Mouse (Mus musculus): Measurements from ENCODE around the gene Kcnb1.

Gene Kcnb1

DNA sequence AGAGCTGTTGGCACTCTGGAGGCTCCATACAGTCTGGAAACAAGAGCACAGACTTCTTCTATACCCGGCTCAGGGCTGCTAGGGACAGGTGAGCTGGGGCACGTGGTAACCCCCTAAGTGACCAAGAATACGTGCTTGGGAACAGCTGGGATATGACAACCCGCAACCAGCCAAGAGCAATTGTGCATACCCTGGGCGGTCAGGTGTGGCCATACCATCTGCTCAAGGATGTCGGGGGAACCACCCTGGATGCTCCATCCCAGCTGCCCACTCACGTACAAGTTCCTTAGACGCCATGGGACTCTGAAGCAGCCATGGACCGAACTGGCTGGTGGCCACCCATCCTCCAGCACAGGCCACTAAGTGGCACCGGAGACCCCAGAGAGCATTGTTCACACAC is 26.8 kb downstream of the Kcnb1 start:
- no peak for DNase-seq (ENCODE audit: low spot score)

DNA sequence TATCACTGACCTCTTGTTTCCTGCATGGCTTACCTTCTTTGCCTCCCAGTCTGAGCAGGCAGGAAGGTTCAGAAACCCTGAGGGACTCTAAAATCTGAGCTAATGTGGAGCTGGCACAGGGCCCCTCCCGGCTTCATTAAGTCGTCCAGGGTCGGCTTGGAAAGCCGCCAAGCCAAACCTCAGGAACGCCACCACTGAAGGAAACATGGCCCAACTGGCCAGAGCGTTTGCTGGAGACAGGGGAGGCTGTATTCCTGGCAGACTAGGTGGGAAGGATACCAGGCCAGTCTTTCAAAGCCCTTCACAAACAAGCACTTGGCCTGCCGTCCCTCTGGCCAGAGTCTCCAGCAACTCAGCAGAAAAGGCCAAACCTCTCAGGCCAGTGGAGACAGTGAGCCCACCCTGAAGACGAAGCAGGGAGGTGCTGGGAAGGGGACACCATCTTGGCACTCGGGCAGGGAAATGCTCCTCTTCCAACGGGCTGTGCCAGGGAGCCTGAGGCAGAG is 27.4 kb downstream of the Kcnb1 start:
- peak; percentile 9 for DNase-seq (ENCODE audit: low spot score)

DNA sequence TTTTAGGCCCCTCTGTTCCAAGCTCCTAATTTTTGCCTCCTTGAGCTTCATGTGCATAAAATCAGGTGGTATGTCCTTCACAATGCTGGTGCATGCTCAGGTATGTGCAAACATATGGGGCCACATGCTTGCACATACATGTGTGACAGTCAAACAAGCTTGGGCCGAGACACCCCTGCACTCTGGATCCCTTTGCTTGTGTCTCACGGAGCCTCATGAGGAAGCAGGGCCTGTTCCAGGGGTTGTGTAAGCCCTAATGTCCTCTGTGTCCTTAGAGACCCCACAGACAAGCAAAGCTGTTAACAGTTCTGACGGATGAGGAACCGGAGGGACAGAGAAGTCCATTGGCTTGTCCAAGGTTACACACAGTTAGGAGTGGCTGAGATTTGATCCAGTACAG is 30.2 kb downstream of the Kcnb1 start:
- DNase-seq (ENCODE audit: low spot score), result no peak

DNA sequence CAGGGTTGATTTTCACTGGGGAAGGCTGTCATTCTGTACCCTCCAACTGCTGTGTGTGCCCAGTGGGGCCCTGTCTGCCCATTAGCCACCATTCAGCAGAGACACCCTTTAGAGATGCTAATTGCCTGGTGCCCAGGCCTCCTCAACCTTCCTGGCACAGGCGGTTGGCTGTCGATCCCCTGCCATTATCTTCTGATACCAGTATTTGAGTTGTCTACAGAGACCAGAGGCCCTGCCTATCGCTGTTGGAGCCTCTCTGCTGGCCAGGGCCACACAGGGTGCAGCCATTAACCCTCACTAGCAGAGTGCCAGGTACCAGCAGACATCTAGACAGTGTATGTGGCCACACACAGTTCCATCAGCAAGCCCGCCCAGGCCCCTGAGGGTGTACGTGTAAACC is 31.2 kb downstream of the Kcnb1 start:
- DNase-seq (ENCODE audit: low spot score), result no peak

DNA sequence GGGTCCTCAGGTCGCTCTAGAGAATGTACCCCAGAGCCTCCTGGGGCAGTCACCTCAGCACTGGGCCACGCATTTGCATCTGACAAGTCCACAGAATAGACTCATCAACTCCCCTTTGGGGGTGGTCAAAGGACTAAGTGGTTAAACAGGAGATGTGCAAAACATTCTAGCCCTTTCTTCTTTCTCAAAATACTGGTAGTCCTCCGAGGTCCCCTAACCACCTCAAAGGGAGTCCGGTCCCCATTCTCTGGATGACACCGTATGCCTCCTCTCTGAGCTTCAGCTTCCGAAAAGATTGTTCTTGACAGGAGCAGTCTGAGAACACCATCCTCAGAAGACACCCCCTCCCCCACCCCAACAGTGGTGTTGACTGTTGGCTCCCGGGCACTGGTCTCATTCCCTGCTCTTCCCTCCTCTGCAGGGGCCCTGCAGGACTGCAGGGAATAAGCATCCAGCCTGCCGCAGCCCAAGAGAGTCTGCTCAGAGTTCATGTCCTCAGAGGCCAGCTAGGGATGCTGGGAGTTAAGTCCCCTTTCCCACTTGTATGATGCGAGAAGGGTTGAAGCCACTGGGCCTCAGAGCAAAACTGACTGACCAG is 33.7 kb downstream of the Kcnb1 start:
- no peak for DNase-seq (ENCODE audit: low spot score)

DNA sequence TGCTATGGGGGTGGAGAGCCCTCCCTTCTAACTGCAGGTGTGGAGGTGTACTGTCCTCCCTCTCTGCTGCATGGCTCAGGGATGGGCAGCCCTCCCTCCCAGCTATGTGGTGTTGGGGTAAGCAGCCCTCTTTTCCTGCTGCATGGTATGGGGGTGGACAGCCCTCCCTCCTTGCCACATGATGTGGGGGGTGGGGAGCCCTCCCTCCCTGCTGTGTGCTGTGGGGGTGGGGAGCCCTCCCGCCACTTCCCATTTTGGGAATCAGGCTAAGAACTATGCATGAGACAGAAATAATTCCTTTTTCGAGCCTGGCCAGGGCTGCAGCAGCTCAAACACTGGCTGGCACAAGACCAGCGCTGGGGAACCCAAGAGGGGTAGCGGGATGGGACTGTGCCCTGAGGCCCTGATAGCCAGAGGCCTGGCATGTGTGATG is 34.4 kb downstream of the Kcnb1 start:
- no peak for DNase-seq (ENCODE audit: low spot score)

DNA sequence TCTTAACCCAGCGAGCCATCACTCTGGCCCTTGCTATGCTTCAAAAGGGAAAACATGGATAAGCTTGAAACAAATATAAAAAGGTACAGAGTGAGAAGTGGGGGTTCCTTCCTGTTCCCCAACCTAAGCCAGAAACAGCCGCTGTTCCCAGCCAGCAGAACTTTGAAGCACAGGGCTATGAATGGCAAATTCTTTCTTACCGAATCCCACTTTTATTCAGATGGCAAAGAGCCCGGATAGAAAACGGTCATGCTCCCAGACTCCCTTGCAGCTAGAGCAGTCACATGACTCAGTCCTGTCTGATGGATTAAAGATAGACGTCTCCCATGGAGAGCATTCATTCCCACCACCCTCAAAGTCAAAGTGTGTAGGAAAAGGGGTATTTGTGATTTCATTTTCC is 39.1 kb downstream of the Kcnb1 start:
- DNase-seq (ENCODE audit: low spot score), result no peak

DNA sequence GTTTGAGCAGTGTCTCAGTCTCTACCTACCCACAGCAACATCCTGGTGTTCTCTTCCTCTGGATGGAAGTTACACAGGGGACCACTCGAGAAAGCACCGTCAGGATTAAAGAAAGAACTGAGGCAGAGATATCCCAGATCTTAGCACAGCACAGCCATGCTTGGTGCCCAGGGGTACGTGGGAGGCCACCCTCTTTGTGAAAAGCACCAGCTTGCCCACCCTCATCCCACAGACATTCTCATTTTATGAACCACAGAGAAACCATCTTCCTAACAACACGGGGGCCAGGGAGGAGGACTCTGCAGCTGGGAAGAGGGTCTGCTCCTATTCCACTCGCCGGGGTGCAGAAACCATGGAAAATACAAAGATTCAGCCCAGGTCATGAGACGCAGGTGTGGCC is 39.8 kb downstream of the Kcnb1 start:
- no peak for DNase-seq (ENCODE audit: low spot score)

DNA sequence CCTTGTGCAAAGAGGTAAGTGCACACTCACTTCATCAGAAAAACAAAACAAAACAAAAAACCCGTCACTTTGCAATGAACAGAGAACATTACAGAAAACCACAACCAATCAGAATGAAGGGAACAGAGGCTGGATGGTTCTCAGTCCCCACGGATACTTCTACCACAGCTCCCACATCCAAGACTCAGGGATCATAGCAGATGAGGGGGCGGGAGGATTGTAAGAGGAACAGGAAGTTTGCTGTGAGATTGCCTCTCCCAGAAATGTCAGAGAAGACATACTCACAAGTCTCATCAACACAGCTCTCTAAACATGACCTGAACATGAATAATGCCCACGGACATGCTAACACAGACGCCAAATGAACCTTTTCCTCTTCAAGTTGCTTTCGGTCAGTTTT is 40.9 kb downstream of the Kcnb1 start:
- DNase-seq (ENCODE audit: low spot score), result no peak

DNA sequence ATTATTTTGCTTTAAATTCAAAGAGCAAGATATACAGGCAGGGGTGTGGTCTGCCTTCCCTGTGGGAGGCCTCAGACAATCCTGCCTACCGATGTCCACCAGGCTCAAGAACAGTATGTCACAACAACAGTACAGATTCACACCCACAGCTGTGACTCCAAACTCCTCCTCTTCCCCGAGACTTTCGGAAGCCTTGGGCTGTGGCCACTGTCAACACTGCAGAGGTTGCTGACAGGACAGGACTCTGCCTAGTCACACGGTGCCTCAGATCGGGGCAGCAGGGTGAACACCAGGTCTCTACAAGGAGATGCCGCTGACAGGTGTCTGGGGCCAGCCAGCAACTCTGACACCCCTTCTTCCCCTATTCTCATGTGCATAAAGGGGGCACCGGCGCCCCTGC is 42.2 kb downstream of the Kcnb1 start:
- DNase-seq (ENCODE audit: low spot score), result no peak

DNA sequence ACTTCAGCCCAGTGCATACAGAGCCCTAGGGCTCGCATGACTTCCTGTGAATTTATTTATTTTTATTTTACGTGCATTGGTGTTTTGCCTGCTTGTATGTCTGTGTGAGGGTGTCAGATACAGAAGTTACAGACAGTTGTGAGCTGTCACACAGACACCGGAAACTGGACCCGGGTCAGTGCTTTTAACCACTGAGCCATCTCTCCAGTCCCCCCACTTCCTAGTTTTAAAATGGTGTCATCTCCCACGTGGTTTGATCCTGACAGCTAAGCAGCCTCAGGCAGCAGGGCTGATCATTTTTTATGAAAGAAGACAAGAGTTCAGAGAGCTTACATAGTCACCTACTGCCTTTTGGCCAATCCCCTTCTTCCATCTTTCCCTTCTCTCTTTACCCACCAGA is 44.1 kb downstream of the Kcnb1 start:
- no peak for DNase-seq (ENCODE audit: low spot score)

DNA sequence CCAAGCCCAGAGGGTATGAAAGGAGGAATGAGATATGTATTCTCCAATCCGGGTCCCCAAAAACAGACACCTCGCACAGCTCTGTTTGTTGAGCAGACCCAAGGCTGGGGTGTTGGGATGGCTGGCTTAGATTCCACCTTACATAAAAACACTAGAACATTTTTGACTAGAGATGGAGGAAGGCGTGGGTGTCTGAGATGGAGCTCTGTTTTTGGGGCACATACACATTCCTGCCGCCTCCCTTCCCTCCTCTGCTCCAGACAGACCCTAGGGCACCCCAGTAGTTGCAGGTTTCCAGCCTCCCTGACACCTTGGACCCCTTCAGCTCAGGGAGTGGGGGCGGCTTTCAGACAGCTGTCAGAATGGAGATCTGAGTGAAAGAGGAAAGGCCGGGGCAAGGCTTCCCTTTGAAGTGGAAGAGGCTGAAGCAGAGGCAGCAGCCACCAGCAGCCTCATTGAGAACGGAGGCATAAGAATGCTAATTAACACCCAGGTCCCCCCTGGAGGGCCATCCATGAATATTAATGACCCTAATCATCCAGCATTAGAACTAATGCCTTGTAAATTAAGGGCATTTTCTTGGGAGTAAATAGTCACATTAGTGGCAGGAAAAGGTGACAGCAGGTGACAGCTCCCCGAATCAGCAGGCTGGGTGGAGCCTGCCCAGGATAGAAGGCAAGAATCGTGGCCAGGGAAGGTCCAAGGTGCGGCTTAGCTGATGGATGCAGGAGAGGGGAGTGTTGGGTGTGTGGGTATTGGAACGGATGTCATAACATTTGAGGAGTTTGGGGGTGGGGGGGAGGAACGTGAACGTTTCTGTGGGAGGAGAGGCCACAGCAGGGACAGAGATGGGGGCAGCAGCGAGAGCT is 45.3 kb downstream of the Kcnb1 start:
- no peak for DNase-seq (ENCODE audit: low spot score)

DNA sequence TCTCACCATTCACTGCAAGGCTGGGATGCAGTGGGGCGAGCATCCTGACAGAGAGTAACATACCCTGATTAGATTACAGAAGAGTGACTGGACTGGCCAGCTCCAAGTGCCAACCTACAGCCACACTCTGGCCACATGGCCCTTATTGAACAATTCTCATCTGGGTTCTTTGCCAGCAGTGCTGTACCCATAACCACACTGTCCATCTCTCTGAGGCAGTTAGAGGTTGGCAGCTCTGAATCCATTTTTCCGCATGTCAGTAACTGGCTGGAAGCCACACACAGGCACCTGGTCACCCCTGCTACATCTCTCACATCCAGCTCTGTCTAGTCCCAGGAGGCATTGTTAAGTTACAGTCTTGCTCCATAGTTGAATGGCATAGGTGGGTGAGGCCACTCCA is 46.0 kb downstream of the Kcnb1 start:
- DNase-seq (ENCODE audit: low spot score), result no peak

DNA sequence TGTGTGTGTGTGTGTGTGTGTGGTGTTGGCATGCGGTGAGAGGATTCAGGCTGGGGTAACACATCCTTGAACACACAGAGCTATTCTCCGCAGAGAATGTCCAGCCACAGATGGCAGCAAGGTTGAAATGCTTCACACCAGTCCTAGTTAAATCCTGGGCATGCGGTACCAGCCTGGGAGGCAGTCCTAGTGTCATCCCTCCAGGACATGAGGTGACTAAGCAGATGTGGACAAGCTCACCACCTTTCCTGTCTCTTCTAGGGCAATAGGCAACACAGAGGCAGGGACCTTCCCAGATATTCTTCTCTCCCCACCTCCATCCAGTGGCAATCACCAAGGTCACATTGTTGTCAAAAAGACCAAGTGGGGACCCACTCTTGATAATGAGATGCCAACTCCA is 47.7 kb downstream of the Kcnb1 start:
- no peak for DNase-seq (ENCODE audit: low spot score)

DNA sequence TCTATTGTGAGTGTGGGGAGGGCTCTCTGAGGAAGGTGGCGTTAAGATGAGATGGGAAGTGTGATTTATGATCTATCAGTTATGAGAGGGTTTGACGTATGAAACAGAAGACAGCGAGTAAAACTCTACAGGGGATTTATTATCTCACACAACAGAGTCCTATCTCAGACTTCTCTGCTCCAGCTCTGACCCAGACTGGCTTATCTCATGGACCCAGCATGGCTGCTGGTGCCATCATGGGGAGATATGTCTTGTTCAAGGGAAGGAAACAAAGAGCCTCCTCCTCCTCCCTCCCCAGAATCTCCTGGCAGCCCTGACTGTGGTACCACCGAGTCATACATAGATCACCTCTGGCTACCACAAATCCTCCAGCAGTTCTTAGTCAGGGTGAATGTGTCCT is 48.1 kb downstream of the Kcnb1 start:
- no peak for DNase-seq (ENCODE audit: low spot score)

DNA sequence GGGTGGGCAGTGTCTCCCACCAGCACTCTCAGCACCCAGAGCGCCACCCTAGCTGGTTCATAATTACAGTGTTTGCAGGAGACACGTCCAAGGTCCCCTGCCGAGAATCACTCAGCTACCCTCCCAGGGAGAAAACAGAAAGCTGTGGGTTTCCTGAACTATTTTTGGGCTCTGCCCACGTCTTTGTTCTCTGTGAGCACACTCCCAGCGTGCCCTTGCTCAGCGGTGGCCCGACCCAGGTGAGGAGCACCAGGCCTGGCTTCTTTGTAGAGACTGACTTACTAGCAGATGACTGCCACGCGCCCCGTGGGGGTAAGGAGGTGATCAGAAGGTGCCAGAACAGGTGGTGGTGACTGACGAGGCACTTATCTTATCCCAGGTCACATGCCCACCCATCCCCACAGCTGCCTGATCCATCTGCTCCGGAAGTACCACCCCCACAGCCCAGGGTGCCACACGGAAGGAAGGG is 50.1 kb downstream of the Kcnb1 start:
- no peak for DNase-seq (ENCODE audit: low spot score)

DNA sequence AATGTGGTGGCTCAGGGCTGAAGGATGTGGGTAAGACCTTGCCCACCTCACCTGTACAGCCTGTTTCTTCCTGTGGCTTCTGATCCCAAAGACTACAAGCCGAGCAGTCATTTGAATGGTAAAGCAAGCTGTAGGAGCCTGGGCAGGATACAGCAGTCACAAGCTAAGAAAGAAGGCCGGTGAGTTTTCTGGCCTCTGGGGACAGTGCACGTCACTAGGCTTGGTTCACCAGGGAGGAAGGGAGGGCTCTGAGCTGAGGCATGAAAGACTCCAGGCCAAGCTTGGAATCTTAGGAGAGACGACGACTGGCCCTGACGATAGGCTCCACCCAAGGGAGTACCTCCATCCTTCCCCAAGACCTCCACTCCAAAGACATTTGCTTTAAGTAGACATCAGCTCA is 51.3 kb downstream of the Kcnb1 start:
- DNase-seq (ENCODE audit: low spot score), result no peak

DNA sequence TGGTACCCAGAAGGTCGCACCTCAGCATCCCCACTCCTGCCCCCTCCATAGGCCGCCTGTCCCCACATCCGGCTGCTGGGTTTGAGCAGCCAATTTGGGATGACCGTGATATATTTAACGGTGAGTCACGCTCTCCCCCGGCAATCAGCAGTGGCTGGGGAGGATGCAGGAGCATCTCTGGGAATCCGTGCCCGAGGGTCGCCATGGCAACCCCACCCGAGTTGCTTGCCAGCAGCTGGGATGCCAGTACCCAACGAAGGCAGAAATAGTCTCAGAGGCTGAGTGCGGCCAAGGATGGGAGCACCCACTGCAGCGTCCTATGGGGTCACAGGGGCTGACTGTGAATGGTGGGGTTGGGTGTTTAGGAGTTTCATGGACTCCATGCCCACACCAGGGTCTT is 53.0 kb downstream of the Kcnb1 start:
- no peak for DNase-seq (ENCODE audit: low spot score)

DNA sequence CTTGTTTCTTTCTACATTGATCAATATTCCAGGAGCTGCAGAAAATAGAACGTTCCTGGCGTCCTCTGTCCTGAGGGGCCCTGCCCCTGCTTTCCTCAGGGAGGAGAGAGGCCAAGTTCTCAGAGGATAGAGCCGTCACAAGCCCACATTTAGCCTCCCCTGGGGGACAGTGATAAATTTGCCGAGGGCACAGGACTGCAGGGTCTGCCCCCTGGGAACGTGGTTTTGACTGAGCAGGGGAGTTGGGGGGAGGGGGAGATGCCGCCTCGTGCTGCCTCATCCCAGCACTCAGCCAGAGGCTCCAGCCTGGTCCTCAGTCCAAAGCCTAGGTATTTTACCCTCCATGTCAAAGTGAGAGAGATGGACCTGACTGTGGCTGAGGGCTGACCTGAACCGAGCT is 57.9 kb downstream of the Kcnb1 start:
- DNase-seq (ENCODE audit: low spot score), result no peak

DNA sequence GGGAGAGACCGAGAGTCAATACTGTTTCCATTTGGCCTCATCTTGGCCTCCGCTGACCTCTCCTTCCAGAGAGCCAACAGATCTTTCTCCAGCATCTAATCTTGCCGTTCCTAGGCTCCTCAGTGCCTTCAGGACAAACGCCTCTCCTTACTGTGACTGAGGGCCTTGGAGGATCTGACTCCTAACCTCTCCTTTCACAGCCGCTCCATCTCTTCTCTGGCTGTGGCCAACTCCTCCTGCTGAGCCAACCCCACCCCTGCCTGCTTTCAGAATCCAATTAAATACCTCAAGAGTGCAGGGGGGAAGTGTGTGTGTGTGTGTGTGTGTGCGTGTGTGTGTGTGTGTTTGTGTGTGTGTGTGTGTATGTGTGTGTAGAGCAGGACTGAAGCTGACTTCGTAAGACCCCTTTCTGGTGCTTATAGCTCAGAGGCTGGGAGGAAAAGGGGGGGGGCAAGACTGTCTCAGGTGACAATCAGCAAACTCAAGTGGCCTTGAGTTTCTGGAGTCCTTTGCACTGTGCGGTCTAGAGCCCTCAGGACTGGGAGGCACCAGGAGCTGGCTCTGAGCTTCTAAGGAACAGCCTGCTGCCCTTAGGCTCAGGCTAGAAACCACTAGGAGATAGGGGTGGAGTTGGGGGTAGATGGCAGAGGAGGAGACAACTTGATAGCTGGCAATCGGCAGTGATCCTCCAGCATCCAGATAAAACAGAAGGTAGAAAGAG is 59.7 kb downstream of the Kcnb1 start:
- no peak for DNase-seq (ENCODE audit: low spot score)

DNA sequence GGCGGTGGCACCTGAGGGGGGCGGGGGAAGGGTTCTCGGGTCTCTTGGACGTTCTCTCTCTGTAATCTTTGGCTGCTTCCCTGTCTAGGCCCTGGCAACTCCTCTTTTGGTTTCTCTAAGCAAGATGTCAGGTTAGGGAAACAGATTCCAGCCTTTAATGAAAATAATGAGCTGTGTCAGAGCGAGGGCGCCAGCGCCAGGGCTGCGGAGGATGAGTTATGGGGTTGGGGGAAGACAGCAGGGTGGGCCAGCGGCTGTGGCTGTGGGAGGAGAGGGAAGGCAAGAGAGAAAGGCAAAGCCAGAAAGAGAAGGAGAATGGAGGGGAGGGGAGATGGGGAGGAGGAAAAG is 60.4 kb downstream of the Kcnb1 start:
- no peak for DNase-seq (ENCODE audit: low spot score)

DNA sequence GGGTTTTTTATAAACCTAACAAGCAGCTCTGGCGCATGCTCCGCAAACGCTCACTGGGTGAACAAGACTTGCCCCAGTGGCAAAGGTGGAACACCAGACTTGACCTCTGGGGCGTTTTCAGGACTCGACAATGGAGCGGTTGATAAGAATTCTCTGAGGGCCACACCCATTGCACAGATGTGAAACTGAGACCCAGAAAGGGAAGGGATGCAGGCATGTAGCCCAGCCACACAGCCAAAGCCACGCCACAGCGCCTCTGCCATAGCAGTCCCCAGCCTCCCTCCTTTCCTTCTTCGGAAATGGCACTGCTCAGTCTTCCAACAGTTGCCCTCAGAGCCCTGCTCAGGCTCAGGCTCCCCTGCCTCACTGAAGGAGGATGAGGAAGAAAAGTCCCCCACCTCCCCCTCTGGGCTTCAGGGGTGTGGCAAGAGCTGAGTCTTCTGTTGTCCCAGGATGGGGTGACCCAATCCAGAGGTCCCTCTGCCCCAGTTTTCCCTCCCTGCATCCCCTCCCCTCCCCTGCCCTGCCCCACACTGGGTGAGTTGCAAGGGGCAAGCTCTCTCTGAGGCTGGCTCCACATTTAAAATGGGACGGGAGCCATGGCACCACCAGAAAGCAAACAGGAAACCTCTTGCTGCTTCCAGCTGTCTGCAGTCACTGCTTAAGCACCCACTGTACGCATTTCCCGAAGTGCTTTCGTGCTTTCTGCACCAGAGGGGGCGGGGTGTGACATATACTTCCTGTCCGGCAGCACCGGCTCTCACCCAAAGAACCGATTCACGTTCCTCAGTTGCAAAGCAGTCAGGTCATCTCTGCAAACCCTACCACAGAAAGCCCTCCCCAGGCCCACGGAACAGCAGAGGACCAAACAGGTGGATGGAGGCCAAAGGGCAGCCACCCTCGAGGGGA is 61.0 kb downstream of the Kcnb1 start:
- peak; percentile 32 for DNase-seq (ENCODE audit: low spot score)
